Mouse (Mus musculus) ES-Bruce4 (cell line): Measurements from ENCODE around the gene Mapk1.

Experiments
- CTCF ChIP-seq: IDR thresholded peaks from one replicate; pipeline ENCODE4 v1.8.1; 2011; ENCODE audit warnings: low read depth, low read length
- EP300 ChIP-seq: IDR thresholded peaks from 2 replicates; pipeline ENCODE4 v1.6.1; 2011; ENCODE audit warnings: low read depth, low read length; ENCODE audit not compliant: insufficient read depth
- POLR2A ChIP-seq: IDR thresholded peaks from one replicate; pipeline ENCODE4 v1.8.1; 2011; ENCODE audit warnings: low read length; ENCODE audit not compliant: insufficient read depth

GRCm38 (mm10) chr16:17015111-17015852, 32.1 kb downstream of the Mapk1 start:
- TF ChIP-seq EP300, result no peak
- no peak for TF ChIP-seq POLR2A
- TF ChIP-seq CTCF, result no peak
